Mouse (Mus musculus): ENCODE measurements around the gene Rflnb. TPM values are rescaled to one million over a fixed set of nuclear protein-coding genes. Genes with fewer than 3 reads are reported as not detected.

Rflnb gene
- polyA plus RNA-seq, 1 experiment: 21.5 TPM

- WGBS: 81% methylated on average over 7 of the region's 7 CpGs
- Histone ChIP-seq H3K4me3 (ENCODE audit: low read depth, low read length) (no peak overlapping the region), H3K36me3 (ENCODE audit: control insufficient read depth, insufficient read depth, low read length) (no peaks in the 10 kb centered on the region), H3K27ac (ENCODE audit: insufficient read depth, low read depth, low read length) (no peak overlapping the region), H3K27me3 (ENCODE audit: control insufficient read depth, insufficient read depth, low read length) (no peaks in the 10 kb centered on the region), H3K4me1 (ENCODE audit: control insufficient read depth, insufficient read depth, insufficient read length, low read length) (no peaks in the 10 kb centered on the region)
- no peak for TF ChIP-seq POLR2A (IDR thresholded peaks at IDR 0.05; ENCODE audit: low read depth, low read length)
These were observed 41.6 kb downstream of the Rflnb start for GRCm38 (mm10) chr11:75985948-75986347.

GRCm38 (mm10) chr11:75984581-75984980 is 43.0 kb downstream of the Rflnb start:
- Histone ChIP-seq H3K27me3 (ENCODE audit: control insufficient read depth, insufficient read depth, low read length) (no peaks in the 10 kb centered on the region), H3K4me1 (ENCODE audit: control insufficient read depth, insufficient read depth, insufficient read length, low read length) (no peaks in the 10 kb centered on the region), H3K4me3 (ENCODE audit: low read depth, low read length) (no peak overlapping the region), H3K27ac (ENCODE audit: insufficient read depth, low read depth, low read length) (no peak overlapping the region), H3K36me3 (ENCODE audit: control insufficient read depth, insufficient read depth, low read length) (no peaks in the 10 kb centered on the region)
- 67% methylated on average over 1 of the region's 1 CpGs for WGBS
- TF ChIP-seq POLR2A (IDR thresholded peaks at IDR 0.05; ENCODE audit: low read depth, low read length) (no peak), CTCF (IDR thresholded peaks at IDR 0.05; ENCODE audit: extremely low read depth, insufficient read length, insufficient replicate concordance, low read depth, low read length) (no peak)

DNA sequence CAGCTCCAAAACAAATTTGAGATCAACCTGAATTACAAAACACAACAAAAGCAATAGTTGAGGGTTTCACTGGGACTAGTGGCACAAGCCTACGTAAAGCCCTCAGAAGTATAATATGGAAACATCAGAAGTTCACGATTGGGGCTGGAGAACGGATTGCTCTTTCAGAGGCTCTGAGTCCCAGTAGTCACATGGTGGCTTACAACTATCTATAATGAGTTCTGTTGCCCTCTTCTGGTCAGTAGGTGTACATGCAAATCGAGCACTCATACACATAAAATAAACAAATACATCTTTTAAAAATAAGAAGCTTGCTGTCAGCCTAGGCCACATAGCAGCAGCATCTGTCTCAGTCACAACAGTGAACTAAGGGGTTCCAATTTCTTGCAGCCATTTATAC is 44.4 kb downstream of the Rflnb start:
- no peaks in the 10 kb centered on the region for H3K36me3 ChIP-seq (ENCODE audit: control insufficient read depth, insufficient read depth, low read length)
- no peak overlapping the region for H3K4me3 ChIP-seq (ENCODE audit: low read depth, low read length)
- TF ChIP-seq CTCF (IDR thresholded peaks at IDR 0.05; ENCODE audit: extremely low read depth, insufficient read length, insufficient replicate concordance, low read depth, low read length) (no peak), POLR2A (IDR thresholded peaks at IDR 0.05; ENCODE audit: low read depth, low read length) (no peak)
- no peaks in the 10 kb centered on the region for H3K27me3 ChIP-seq (ENCODE audit: control insufficient read depth, insufficient read depth, low read length)
- no peak overlapping the region for H3K27ac ChIP-seq (ENCODE audit: insufficient read depth, low read depth, low read length)
- H3K4me1 ChIP-seq (ENCODE audit: control insufficient read depth, insufficient read depth, insufficient read length, low read length): no peaks in the 10 kb centered on the region
- WGBS: 77% methylated on average over 4 of the region's 4 CpGs

- H3K27ac ChIP-seq (ENCODE audit: insufficient read depth, low read depth, low read length): no peak overlapping the region
- H3K4me3 ChIP-seq (ENCODE audit: low read depth, low read length): no peak overlapping the region
- WGBS: 55% methylated on average over 2 of the region's 2 CpGs
- H3K4me1 ChIP-seq (ENCODE audit: control insufficient read depth, insufficient read depth, insufficient read length, low read length): peaks cover 4% of the 10 kb centered on the region; the same call in 1 of the 2 replicates
- TF ChIP-seq POLR2A (IDR thresholded peaks at IDR 0.05; ENCODE audit: low read depth, low read length) (no peak), CTCF (IDR thresholded peaks at IDR 0.05; ENCODE audit: extremely low read depth, insufficient read length, insufficient replicate concordance, low read depth, low read length) (no peak)
- no peaks in the 10 kb centered on the region for H3K27me3 ChIP-seq (ENCODE audit: control insufficient read depth, insufficient read depth, low read length)
- H3K36me3 ChIP-seq (ENCODE audit: control insufficient read depth, insufficient read depth, low read length): no peaks in the 10 kb centered on the region
These were observed 47.2 kb downstream of the Rflnb start for GRCm38 (mm10) chr11:75980413-75980812.

GRCm38 (mm10) chr11:75978051-75978450 is 49.5 kb downstream of the Rflnb start:
- TF ChIP-seq CTCF (IDR thresholded peaks at IDR 0.05; ENCODE audit: extremely low read depth, insufficient read length, insufficient replicate concordance, low read depth, low read length) (no peak), POLR2A (IDR thresholded peaks at IDR 0.05; ENCODE audit: low read depth, low read length) (no peak)
- H3K36me3 ChIP-seq (ENCODE audit: control insufficient read depth, insufficient read depth, low read length): no peaks in the 10 kb centered on the region
- H3K27ac ChIP-seq (ENCODE audit: insufficient read depth, low read depth, low read length): no peak overlapping the region
- no peaks in the 10 kb centered on the region for H3K27me3 ChIP-seq (ENCODE audit: control insufficient read depth, insufficient read depth, low read length)
- WGBS: 74% methylated on average over 6 of the region's 6 CpGs
- H3K4me3 ChIP-seq (ENCODE audit: low read depth, low read length): no peak overlapping the region
- H3K4me1 ChIP-seq (ENCODE audit: control insufficient read depth, insufficient read depth, insufficient read length, low read length): peaks cover 4% of the 10 kb centered on the region; the same call in 1 of the 2 replicates

GRCm38 (mm10) chr11:75976748-75977147 is 50.8 kb downstream of the Rflnb start:
- TF ChIP-seq CTCF (IDR thresholded peaks at IDR 0.05; ENCODE audit: extremely low read depth, insufficient read length, insufficient replicate concordance, low read depth, low read length) (no peak), POLR2A (IDR thresholded peaks at IDR 0.05; ENCODE audit: low read depth, low read length) (no peak)
- Histone ChIP-seq H3K27me3 (ENCODE audit: control insufficient read depth, insufficient read depth, low read length) (no peaks in the 10 kb centered on the region), H3K4me3 (ENCODE audit: low read depth, low read length) (no peak overlapping the region), H3K27ac (ENCODE audit: insufficient read depth, low read depth, low read length) (peak overlapping the region; percentile 42), H3K36me3 (ENCODE audit: control insufficient read depth, insufficient read depth, low read length) (no peaks in the 10 kb centered on the region), H3K4me1 (ENCODE audit: control insufficient read depth, insufficient read depth, insufficient read length, low read length) (peaks cover 4% of the 10 kb centered on the region; the same call in 1 of the 2 replicates)
- WGBS: 6% methylated on average over 8 of the region's 8 CpGs

- H3K36me3 ChIP-seq (ENCODE audit: control insufficient read depth, insufficient read depth, low read length): no peaks in the 10 kb centered on the region
- no peaks in the 10 kb centered on the region for H3K27me3 ChIP-seq (ENCODE audit: control insufficient read depth, insufficient read depth, low read length)
- TF ChIP-seq POLR2A (IDR thresholded peaks at IDR 0.05; ENCODE audit: low read depth, low read length) (no peak), CTCF (IDR thresholded peaks at IDR 0.05; ENCODE audit: extremely low read depth, insufficient read length, insufficient replicate concordance, low read depth, low read length) (peak; percentile 55; the same call in 1 of the 2 replicates)
- no peak overlapping the region for H3K27ac ChIP-seq (ENCODE audit: insufficient read depth, low read depth, low read length)
- no peak overlapping the region for H3K4me3 ChIP-seq (ENCODE audit: low read depth, low read length)
- H3K4me1 ChIP-seq (ENCODE audit: control insufficient read depth, insufficient read depth, insufficient read length, low read length): peaks cover 4% of the 10 kb centered on the region; the same call in 1 of the 2 replicates
- 91% methylated on average over 1 of the region's 1 CpGs for WGBS
These were observed 53.6 kb downstream of the Rflnb start for GRCm38 (mm10) chr11:75973988-75974387.

Data from small intestine, adult 2 months (tissue).